Mouse (Mus musculus): ENCODE results near the gene Cerkl. TPM values are rescaled to one million over a fixed set of nuclear protein-coding genes. Genes with fewer than 3 reads are reported as not detected.

Cerkl gene
- polyA plus RNA-seq (2014; fragmentation: Nextera tagmentation; extraction: Ambion mirVana): 2.0 and 2.9 TPM in 2 replicates

DNA sequence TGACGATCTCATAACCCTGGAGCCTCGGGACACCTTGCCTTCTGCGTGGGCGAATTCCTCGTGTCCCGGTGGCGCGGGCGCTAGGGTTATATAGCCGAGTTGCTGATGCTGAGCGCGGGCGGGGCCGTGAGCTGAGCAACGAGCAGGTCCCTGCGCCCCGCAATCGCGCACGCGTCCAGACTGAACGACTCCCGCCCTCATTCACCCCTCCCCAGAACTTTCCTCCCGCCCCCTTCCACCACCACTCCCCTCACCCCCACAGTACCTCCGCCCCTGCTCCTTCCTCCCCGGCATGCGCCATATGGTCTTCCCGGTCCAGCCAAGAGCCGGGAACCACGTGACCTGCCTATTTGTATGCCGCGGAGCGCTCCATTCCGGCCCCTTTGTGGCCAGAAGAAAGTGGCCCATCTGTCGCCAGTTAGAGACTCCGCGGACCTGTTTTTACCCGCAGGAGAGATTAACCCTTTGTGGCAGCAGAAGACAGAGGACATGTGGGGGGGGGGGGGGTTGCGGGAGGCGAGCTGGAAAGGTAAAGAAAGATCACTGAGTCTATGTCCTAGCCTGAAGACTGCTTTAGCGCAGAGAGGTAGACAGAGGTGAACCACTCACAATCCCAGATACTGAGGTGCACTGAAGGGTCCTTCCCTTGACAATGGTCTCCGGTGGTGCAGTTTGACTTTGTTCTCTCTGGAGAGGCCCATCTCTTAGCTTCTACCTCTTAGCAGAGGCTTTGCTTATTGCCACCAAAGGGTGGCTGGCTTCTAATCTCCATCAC lies at the start of gene Cerkl, which contains the start of gene Neurod1:
TSS of gene Cerkl (minus strand) at position 211 of the 775 bp plus-strand sequence.
TSS of gene Neurod1 (minus strand) at position 177 of the 775 bp plus-strand sequence.
- peak within 1 kb of the TSS; percentile 44 for H3K4me2 ChIP-seq (replicated peaks; ENCODE audit: low read depth, low read length)
- DNase-seq (ENCODE audit: low spot score) (peak; percentile 89), ATAC-seq (ENCODE audit: low FRiP score) (peak; percentile 93)
- peak within 1 kb of the TSS; percentile 43 for H3K4me3 ChIP-seq (ENCODE audit: low read depth, low read length)
- H3K27ac ChIP-seq (ENCODE audit: low read depth, low read length): peak within 1 kb of the TSS; percentile 52; the same call in 1 of the 2 replicates
- H3K27me3 ChIP-seq (ENCODE audit: control insufficient read depth, insufficient read depth, low read length): peaks cover 34% of the 10 kb centered on the region
- peaks cover 12% of the 10 kb centered on the region for H3K4me1 ChIP-seq (replicated peaks; ENCODE audit: control insufficient read depth, insufficient read depth, low read length)
- WGBS: under 1% methylated on average over 42 of the region's 42 CpGs
- H3K36me3 ChIP-seq (ENCODE audit: control insufficient read depth, insufficient read depth, low read length): no peaks in the 10 kb centered on the region
- H3K9ac ChIP-seq (ENCODE audit: low read depth, low read length): peak within 1 kb of the TSS; percentile 7
- no peaks in the 10 kb centered on the region for H3K9me3 ChIP-seq (ENCODE audit: control insufficient read depth, low read length)

- Histone ChIP-seq H3K4me1 (replicated peaks; ENCODE audit: control insufficient read depth, insufficient read depth, low read length) (no peaks in the 10 kb centered on the region), H3K4me2 (replicated peaks; ENCODE audit: low read depth, low read length) (no peak overlapping the region), H3K9ac (ENCODE audit: low read depth, low read length) (no peak overlapping the region), H3K9me3 (ENCODE audit: control insufficient read depth, low read length) (no peaks in the 10 kb centered on the region), H3K36me3 (ENCODE audit: control insufficient read depth, insufficient read depth, low read length) (no peaks in the 10 kb centered on the region), H3K4me3 (ENCODE audit: low read depth, low read length) (no peak overlapping the region), H3K27me3 (ENCODE audit: control insufficient read depth, insufficient read depth, low read length) (no peaks in the 10 kb centered on the region), H3K27ac (ENCODE audit: low read depth, low read length) (no peak overlapping the region)
- WGBS: 27% methylated on average over 10 of the region's 10 CpGs
- DNase-seq (ENCODE audit: low spot score) (peak; percentile 87), ATAC-seq (ENCODE audit: low FRiP score) (peak; percentile 77)
Observed at GRCm38 (mm10) chr2:79498990-79499755, 42.6 kb upstream of the Cerkl start.

DNA sequence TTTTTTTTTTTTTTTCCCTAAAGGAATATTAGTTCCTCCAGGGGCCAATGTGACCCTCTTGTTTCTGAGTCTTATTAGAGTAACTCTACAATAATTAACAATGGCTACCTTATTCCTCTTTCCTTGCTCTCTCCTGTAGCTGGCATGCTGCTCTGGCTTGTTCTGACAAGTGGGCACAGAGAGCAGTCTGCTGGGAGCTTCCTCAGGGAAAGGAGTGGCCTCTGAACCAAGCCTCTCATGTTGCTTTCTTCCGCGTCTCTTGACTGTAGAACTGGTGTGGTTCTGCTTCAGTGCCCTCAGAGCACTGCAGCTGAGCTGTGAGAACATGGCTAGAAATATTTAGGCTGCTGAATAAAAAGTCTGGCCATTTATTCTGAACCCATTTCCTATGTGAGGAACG lies 28.5 kb upstream of the Cerkl start:
- Histone ChIP-seq H3K4me2 (replicated peaks; ENCODE audit: low read depth, low read length) (no peak overlapping the region), H3K36me3 (ENCODE audit: control insufficient read depth, insufficient read depth, low read length) (no peaks in the 10 kb centered on the region), H3K27ac (ENCODE audit: low read depth, low read length) (no peak overlapping the region), H3K4me3 (ENCODE audit: low read depth, low read length) (no peak overlapping the region), H3K27me3 (ENCODE audit: control insufficient read depth, insufficient read depth, low read length) (no peaks in the 10 kb centered on the region), H3K4me1 (replicated peaks; ENCODE audit: control insufficient read depth, insufficient read depth, low read length) (no peaks in the 10 kb centered on the region), H3K9me3 (ENCODE audit: control insufficient read depth, low read length) (no peaks in the 10 kb centered on the region), H3K9ac (ENCODE audit: low read depth, low read length) (no peak overlapping the region)
- WGBS: 57% methylated on average over 3 of the region's 3 CpGs
- ATAC-seq (ENCODE audit: low FRiP score): no peak
- no peak for DNase-seq (ENCODE audit: low spot score)

DNA sequence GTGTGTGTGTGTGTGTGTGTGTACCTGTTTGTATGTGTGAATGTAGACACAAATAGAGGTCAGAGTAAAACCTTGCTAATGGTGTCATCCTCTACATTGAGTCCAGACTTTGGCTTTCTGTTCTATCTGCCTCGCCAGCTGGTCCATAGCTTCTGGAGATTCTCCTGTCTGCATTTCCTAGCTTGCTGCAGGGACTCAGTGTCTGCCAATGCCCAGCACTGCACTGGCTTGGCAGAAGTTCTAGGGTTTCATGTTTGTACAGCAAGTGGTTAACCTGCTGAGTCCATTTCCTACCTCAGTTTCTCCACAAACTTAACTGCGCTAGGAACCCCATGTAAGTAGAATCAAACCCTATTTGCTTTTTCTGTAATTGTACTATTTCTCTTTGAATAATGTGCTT lies 25.9 kb upstream of the Cerkl start:
- no peak for DNase-seq (ENCODE audit: low spot score)
- no peak for ATAC-seq (ENCODE audit: low FRiP score)
- H3K4me2 ChIP-seq (replicated peaks; ENCODE audit: low read depth, low read length): no peak overlapping the region
- H3K4me1 ChIP-seq (replicated peaks; ENCODE audit: control insufficient read depth, insufficient read depth, low read length): no peaks in the 10 kb centered on the region
- H3K27ac ChIP-seq (ENCODE audit: low read depth, low read length): no peak overlapping the region
- 88% methylated on average over 2 of the region's 2 CpGs for WGBS
- no peak overlapping the region for H3K4me3 ChIP-seq (ENCODE audit: low read depth, low read length)
- H3K36me3 ChIP-seq (ENCODE audit: control insufficient read depth, insufficient read depth, low read length): no peaks in the 10 kb centered on the region
- no peak overlapping the region for H3K9ac ChIP-seq (ENCODE audit: low read depth, low read length)
- no peaks in the 10 kb centered on the region for H3K9me3 ChIP-seq (ENCODE audit: control insufficient read depth, low read length)
- no peaks in the 10 kb centered on the region for H3K27me3 ChIP-seq (ENCODE audit: control insufficient read depth, insufficient read depth, low read length)

DNA sequence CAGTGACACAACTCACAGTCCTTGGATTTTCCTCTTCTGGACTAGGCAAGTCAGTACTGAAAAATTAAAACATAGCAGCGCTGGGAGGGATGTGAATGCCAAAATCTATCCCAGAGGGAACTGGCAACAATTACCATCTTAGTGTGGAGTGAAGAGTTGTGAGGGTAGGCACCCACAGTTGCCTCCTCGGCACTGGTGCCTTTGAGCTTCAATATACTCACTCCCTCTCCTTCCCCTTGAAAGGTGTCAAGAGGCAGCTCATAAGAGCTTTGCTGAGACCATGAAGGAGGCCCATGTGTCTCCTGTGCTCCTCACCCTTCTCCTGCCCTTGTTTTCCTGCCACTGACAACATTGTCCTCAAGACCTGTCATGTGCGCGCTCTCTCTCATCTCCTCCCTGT lies 5.8 kb upstream of the Cerkl start:
- no peak for ATAC-seq (ENCODE audit: low FRiP score)
- Histone ChIP-seq H3K9me3 (ENCODE audit: control insufficient read depth, low read length) (no peaks in the 10 kb centered on the region), H3K4me1 (replicated peaks; ENCODE audit: control insufficient read depth, insufficient read depth, low read length) (peaks cover 9% of the 10 kb centered on the region), H3K27ac (ENCODE audit: low read depth, low read length) (no peak overlapping the region), H3K4me3 (ENCODE audit: low read depth, low read length) (no peak overlapping the region), H3K9ac (ENCODE audit: low read depth, low read length) (no peak overlapping the region), H3K36me3 (ENCODE audit: control insufficient read depth, insufficient read depth, low read length) (no peaks in the 10 kb centered on the region), H3K27me3 (ENCODE audit: control insufficient read depth, insufficient read depth, low read length) (peaks cover 22% of the 10 kb centered on the region), H3K4me2 (replicated peaks; ENCODE audit: low read depth, low read length) (no peak overlapping the region)
- 89% methylated on average over 4 of the region's 4 CpGs for WGBS
- no peak for DNase-seq (ENCODE audit: low spot score)

GRCm38 (mm10) chr2:79461861-79462260 lies 5.3 kb upstream of the Cerkl start:
- 91% methylated on average over 2 of the region's 2 CpGs for WGBS
- Histone ChIP-seq H3K36me3 (ENCODE audit: control insufficient read depth, insufficient read depth, low read length) (no peaks in the 10 kb centered on the region), H3K27me3 (ENCODE audit: control insufficient read depth, insufficient read depth, low read length) (peaks cover 22% of the 10 kb centered on the region), H3K9ac (ENCODE audit: low read depth, low read length) (no peak overlapping the region), H3K4me2 (replicated peaks; ENCODE audit: low read depth, low read length) (no peak overlapping the region), H3K27ac (ENCODE audit: low read depth, low read length) (no peak overlapping the region), H3K9me3 (ENCODE audit: control insufficient read depth, low read length) (no peaks in the 10 kb centered on the region), H3K4me1 (replicated peaks; ENCODE audit: control insufficient read depth, insufficient read depth, low read length) (peaks cover 12% of the 10 kb centered on the region), H3K4me3 (ENCODE audit: low read depth, low read length) (no peak overlapping the region)
- no peak for DNase-seq (ENCODE audit: low spot score)
- ATAC-seq (ENCODE audit: low FRiP score): no peak

DNA sequence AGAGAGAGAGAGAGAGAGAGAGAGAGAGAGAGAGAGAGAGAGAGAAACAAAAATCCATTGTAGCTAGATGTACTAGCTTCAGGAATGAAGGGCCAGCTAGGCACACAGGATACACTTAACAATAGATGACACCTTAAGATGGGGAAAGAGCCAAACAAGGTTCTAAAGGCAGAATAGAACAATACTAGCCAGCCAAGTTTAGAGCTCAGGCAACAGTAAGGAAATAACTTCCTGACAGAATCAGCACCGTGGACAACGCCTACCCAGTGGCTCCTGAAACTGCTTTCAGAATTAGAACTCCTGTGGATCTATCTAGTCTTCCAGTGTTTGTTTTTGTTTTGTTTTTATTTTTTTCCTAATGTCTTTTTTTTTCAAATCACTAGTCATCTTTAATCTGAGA lies 4.0 kb upstream of the Cerkl start:
- Histone ChIP-seq H3K9ac (ENCODE audit: low read depth, low read length) (no peak overlapping the region), H3K27me3 (ENCODE audit: control insufficient read depth, insufficient read depth, low read length) (peaks cover 22% of the 10 kb centered on the region), H3K4me1 (replicated peaks; ENCODE audit: control insufficient read depth, insufficient read depth, low read length) (peaks cover 12% of the 10 kb centered on the region), H3K9me3 (ENCODE audit: control insufficient read depth, low read length) (no peaks in the 10 kb centered on the region), H3K4me3 (ENCODE audit: low read depth, low read length) (no peak overlapping the region), H3K27ac (ENCODE audit: low read depth, low read length) (no peak overlapping the region), H3K36me3 (ENCODE audit: control insufficient read depth, insufficient read depth, low read length) (no peaks in the 10 kb centered on the region), H3K4me2 (replicated peaks; ENCODE audit: low read depth, low read length) (no peak overlapping the region)
- DNase-seq (ENCODE audit: low spot score) (peak; percentile 58), ATAC-seq (ENCODE audit: low FRiP score) (no peak)
- WGBS: 4% methylated on average over 2 of the region's 2 CpGs

- H3K27ac ChIP-seq (ENCODE audit: low read depth, low read length): peak overlapping the region; percentile 83
- H3K4me3 ChIP-seq (ENCODE audit: low read depth, low read length): 0 out of 2 replicates have a peak overlapping the region, but pooled peaks have one; percentile 0
- no peak overlapping the region for H3K9ac ChIP-seq (ENCODE audit: low read depth, low read length)
- WGBS: 5% methylated on average over 14 of the region's 14 CpGs
- H3K9me3 ChIP-seq (ENCODE audit: control insufficient read depth, low read length): no peaks in the 10 kb centered on the region
- no peaks in the 10 kb centered on the region for H3K36me3 ChIP-seq (ENCODE audit: control insufficient read depth, insufficient read depth, low read length)
- H3K4me1 ChIP-seq (replicated peaks; ENCODE audit: control insufficient read depth, insufficient read depth, low read length): peaks cover 12% of the 10 kb centered on the region
- no peak for ATAC-seq (ENCODE audit: low FRiP score)
- peak overlapping the region; percentile 43 for H3K4me2 ChIP-seq (replicated peaks; ENCODE audit: low read depth, low read length)
- peaks cover 23% of the 10 kb centered on the region for H3K27me3 ChIP-seq (ENCODE audit: control insufficient read depth, insufficient read depth, low read length)
- DNase-seq (ENCODE audit: low spot score): no peak
Observed at GRCm38 (mm10) chr2:79460107-79460506, 3.5 kb upstream of the Cerkl start.
